Mouse (Mus musculus): Measurements from ENCODE around the gene Lemd2. TPM values are rescaled to one million over a fixed set of nuclear protein-coding genes. Genes with fewer than 3 reads are reported as not detected.

The Lemd2 gene
- total and polyA plus RNA-seq, 2 experiments from 2014 or later, result 20.6 to 85.7 TPM

GRCm38 (mm10) chr17:27225801-27226200, 21.5 kb upstream of the Lemd2 start:
- no peak overlapping the region for H3K9ac ChIP-seq (replicated peaks; ENCODE audit: low read length, poor library complexity, severe bottlenecking)
- 40% methylated on average over 10 of the region's 10 CpGs for WGBS

DNA sequence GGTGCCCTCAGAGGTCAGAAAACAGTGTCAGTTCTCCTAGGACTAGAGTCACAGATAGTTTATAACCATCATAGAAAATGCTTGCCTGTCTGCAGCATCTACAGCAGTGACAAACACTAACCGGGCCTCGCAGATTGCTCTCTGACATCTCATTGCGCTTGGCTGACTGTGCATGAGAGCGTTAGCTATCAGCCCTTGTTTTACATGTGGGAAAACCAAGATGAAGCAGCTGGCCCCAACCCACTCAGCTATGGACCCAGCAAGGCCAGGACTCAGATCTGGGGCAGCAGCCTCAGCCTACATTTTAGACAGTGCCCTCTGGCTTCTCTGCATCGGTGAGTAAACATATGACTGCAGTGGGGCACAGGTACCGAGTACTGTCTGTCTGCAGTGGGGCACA, 19.6 kb upstream of the Lemd2 start:
- no peak for ATAC-seq (ENCODE audit: low FRiP score)
- no peaks in the 10 kb centered on the region for H3K27me3 ChIP-seq (ENCODE audit: insufficient read depth, low read length)
- no peak overlapping the region for H3K4me3 ChIP-seq (ENCODE audit: low read depth, low read length)
- H3K4me2 ChIP-seq (ENCODE audit: low read depth, low read length, poor library complexity, severe bottlenecking), result no peak overlapping the region
- H3K4me1 ChIP-seq (ENCODE audit: insufficient read depth, low read length), result peaks cover 7% of the 10 kb centered on the region
- no peak overlapping the region for H3K27ac ChIP-seq (ENCODE audit: low read depth, low read length)
- H3K9ac ChIP-seq (replicated peaks; ENCODE audit: low read length, poor library complexity, severe bottlenecking), result no peak overlapping the region
- no peaks in the 10 kb centered on the region for H3K9me3 ChIP-seq (ENCODE audit: low read length)
- 91% methylated on average over 6 of the region's 6 CpGs for WGBS
- H3K36me3 ChIP-seq (ENCODE audit: insufficient read depth, low read length), result no peaks in the 10 kb centered on the region
- no peak for TF ChIP-seq CTCF (IDR thresholded peaks at IDR 0.05)
- no peak for DNase-seq (ENCODE audit: low spot score)

More at GRCm38 (mm10) chr17:27225801-27226200, 21.5 kb upstream of the Lemd2 start:
- Histone ChIP-seq H3K4me1 (ENCODE audit: insufficient read depth, low read length) (peaks cover 16% of the 10 kb centered on the region), H3K4me2 (ENCODE audit: low read depth, low read length, poor library complexity, severe bottlenecking) (no peak overlapping the region), H3K27ac (ENCODE audit: low read depth, low read length) (no peak overlapping the region), H3K4me3 (ENCODE audit: low read depth, low read length) (no peak overlapping the region), H3K36me3 (ENCODE audit: insufficient read depth, low read length) (no peaks in the 10 kb centered on the region), H3K9me3 (ENCODE audit: low read length) (no peaks in the 10 kb centered on the region), H3K27me3 (ENCODE audit: insufficient read depth, low read length) (no peaks in the 10 kb centered on the region)
- ATAC-seq (ENCODE audit: low FRiP score), result no peak
- DNase-seq (ENCODE audit: low spot score), result no peak
- no peak for TF ChIP-seq CTCF (IDR thresholded peaks at IDR 0.05)

- H3K36me3 ChIP-seq (ENCODE audit: insufficient read depth, low read length), result no peaks in the 10 kb centered on the region
Observed at GRCm38 (mm10) chr17:27221562-27221961, 17.3 kb upstream of the Lemd2 start.

DNA sequence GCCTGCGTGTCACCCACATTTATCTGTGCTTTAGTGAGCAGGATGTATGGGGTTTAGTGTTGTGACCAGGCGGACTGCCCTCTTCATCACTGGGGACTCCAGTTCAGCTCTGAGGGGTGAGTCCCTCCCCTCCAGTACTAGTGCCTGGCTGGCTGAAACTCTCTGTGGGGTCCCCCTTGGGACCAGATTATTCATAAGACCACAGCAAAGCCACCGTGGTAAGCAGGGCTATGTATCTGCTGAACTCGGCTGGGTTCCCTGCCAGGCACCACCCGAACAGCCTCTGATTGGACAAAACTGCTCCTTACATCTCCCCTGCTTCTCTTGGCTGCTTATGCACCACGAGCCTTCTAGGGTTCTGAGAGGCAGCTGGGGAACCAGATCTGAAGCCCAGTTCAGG, 14.6 kb upstream of the Lemd2 start:
- no peak for ATAC-seq (ENCODE audit: low FRiP score)
- no peak overlapping the region for H3K27ac ChIP-seq (ENCODE audit: low read depth, low read length)
- no peak for DNase-seq (ENCODE audit: low spot score)
- H3K4me1 ChIP-seq (ENCODE audit: insufficient read depth, low read length), result no peaks in the 10 kb centered on the region
- no peak overlapping the region for H3K4me2 ChIP-seq (ENCODE audit: low read depth, low read length, poor library complexity, severe bottlenecking)
- no peaks in the 10 kb centered on the region for H3K36me3 ChIP-seq (ENCODE audit: insufficient read depth, low read length)
- TF ChIP-seq CTCF (IDR thresholded peaks at IDR 0.05), result no peak
- no peaks in the 10 kb centered on the region for H3K9me3 ChIP-seq (ENCODE audit: low read length)
- H3K4me3 ChIP-seq (ENCODE audit: low read depth, low read length), result no peak overlapping the region
- WGBS, result 34% methylated on average over 6 of the region's 6 CpGs
- H3K9ac ChIP-seq (replicated peaks; ENCODE audit: low read length, poor library complexity, severe bottlenecking), result no peak overlapping the region
- H3K27me3 ChIP-seq (ENCODE audit: insufficient read depth, low read length), result no peaks in the 10 kb centered on the region

More at GRCm38 (mm10) chr17:27221562-27221961, 17.3 kb upstream of the Lemd2 start:
- Histone ChIP-seq H3K4me1 (ENCODE audit: insufficient read depth, low read length) (no peaks in the 10 kb centered on the region; the same call in 1 of the 2 replicates), H3K4me3 (ENCODE audit: low read depth, low read length) (no peak overlapping the region), H3K9me3 (ENCODE audit: low read length) (no peaks in the 10 kb centered on the region), H3K9ac (replicated peaks; ENCODE audit: low read length, poor library complexity, severe bottlenecking) (no peak overlapping the region), H3K27me3 (ENCODE audit: insufficient read depth, low read length) (no peaks in the 10 kb centered on the region), H3K4me2 (ENCODE audit: low read depth, low read length, poor library complexity, severe bottlenecking) (no peak overlapping the region), H3K27ac (ENCODE audit: low read depth, low read length) (no peak overlapping the region)
- TF ChIP-seq CTCF (IDR thresholded peaks at IDR 0.05), result no peak
- WGBS, result 88% methylated on average over 16 of the region's 16 CpGs
- ATAC-seq (ENCODE audit: low FRiP score) (no peak), DNase-seq (ENCODE audit: low spot score) (no peak)

- WGBS, result 46% methylated on average over 5 of the region's 8 CpGs
- no peak overlapping the region for H3K9ac ChIP-seq (replicated peaks; ENCODE audit: low read length, poor library complexity, severe bottlenecking)
- H3K4me1 ChIP-seq (ENCODE audit: insufficient read depth, low read length), result no peaks in the 10 kb centered on the region
- ATAC-seq (ENCODE audit: low FRiP score) (no peak), DNase-seq (ENCODE audit: low spot score) (no peak)
- no peak overlapping the region for H3K4me3 ChIP-seq (ENCODE audit: low read depth, low read length)
- H3K9me3 ChIP-seq (ENCODE audit: low read length), result no peaks in the 10 kb centered on the region
- TF ChIP-seq CTCF (IDR thresholded peaks at IDR 0.05), result no peak
- no peaks in the 10 kb centered on the region for H3K27me3 ChIP-seq (ENCODE audit: insufficient read depth, low read length)
- H3K27ac ChIP-seq (ENCODE audit: low read depth, low read length), result no peak overlapping the region
- H3K36me3 ChIP-seq (ENCODE audit: insufficient read depth, low read length), result no peaks in the 10 kb centered on the region
- H3K4me2 ChIP-seq (ENCODE audit: low read depth, low read length, poor library complexity, severe bottlenecking), result no peak overlapping the region
Observed at GRCm38 (mm10) chr17:27218364-27218763, 14.1 kb upstream of the Lemd2 start.

- DNase-seq (ENCODE audit: low spot score) (peak; percentile 78), ATAC-seq (ENCODE audit: low FRiP score) (peak; percentile 71; the same call in 1 of the 2 replicates)
- no peak overlapping the region for H3K4me2 ChIP-seq (ENCODE audit: low read depth, low read length, poor library complexity, severe bottlenecking)
- no peak overlapping the region for H3K4me3 ChIP-seq (ENCODE audit: low read depth, low read length)
- no peaks in the 10 kb centered on the region for H3K27me3 ChIP-seq (ENCODE audit: insufficient read depth, low read length)
- 5% methylated on average over 11 of the region's 11 CpGs for WGBS
- peak; percentile 72 for TF ChIP-seq CTCF (IDR thresholded peaks at IDR 0.05)
- no peaks in the 10 kb centered on the region for H3K4me1 ChIP-seq (ENCODE audit: insufficient read depth, low read length)
- H3K36me3 ChIP-seq (ENCODE audit: insufficient read depth, low read length), result no peaks in the 10 kb centered on the region
- H3K9ac ChIP-seq (replicated peaks; ENCODE audit: low read length, poor library complexity, severe bottlenecking), result no peak overlapping the region
- H3K9me3 ChIP-seq (ENCODE audit: low read length), result no peaks in the 10 kb centered on the region
- H3K27ac ChIP-seq (ENCODE audit: low read depth, low read length), result no peak overlapping the region
Observed at GRCm38 (mm10) chr17:27212768-27213525, 8.7 kb upstream of the Lemd2 start.

Data from midbrain, postnatal 0 days (tissue).